Mouse (Mus musculus) sigmoid colon, adult 10 weeks (tissue): Measurements from ENCODE around the gene Aak1. TPM values are rescaled to one million over a fixed set of nuclear protein-coding genes. Genes with fewer than 3 reads are reported as not detected.

Experiments
- polyA plus RNA-seq: library from polyadenylated mRNA; stranded (reverse); fragments of 350-450 nt; fragmentation: Illumina TruSeq; extraction: RNeasy Lipid Tissue Mini Kit (QIAGEN cat#74804); gene quantifications from one replicate; pipeline ENCODE4 v1.2.3, GENCODE M21; 2014; ENCODE audit warnings: low read depth, low replicate concordance

Gene Aak1
- polyA plus RNA-seq: 15.0 TPM

DNA sequence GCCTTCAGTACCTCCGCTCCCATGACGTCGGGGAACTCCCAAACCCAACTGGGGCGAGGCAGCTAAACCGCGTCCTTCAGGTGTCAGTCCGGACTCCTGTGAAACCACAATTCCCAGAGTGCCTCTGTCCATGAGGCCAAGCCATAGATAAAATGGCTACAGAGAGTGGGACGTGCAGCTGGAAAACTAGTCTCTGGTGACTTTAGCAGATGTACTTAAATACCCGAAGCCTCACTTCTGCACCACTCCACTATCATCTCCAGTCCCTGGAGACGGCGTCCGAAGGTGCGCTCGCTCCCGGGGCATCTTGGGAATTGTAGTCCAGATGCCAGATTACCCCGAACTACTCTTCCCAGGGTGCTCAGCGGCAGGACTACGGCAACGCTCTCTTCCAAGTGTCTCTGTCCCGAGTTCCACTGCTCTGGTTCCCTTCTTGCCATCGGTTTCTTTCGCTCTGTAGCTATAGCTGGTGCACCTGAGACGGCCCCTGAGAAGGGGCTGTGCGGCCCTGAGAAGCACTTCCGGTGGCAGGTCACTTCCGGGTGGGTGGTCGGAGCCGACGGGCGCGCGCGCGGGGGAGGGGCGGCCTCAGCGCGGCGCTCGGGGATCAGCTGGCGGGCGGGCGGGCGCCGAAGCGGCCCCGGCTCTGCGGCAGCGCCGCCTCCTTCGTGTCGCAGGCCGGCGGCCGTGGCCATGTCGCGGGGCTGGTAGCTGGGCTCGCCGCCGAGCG lies at the start of gene Aak1:
TSS of gene Aak1 (plus strand) at position 603 of the 730 bp plus-strand sequence.

DNA sequence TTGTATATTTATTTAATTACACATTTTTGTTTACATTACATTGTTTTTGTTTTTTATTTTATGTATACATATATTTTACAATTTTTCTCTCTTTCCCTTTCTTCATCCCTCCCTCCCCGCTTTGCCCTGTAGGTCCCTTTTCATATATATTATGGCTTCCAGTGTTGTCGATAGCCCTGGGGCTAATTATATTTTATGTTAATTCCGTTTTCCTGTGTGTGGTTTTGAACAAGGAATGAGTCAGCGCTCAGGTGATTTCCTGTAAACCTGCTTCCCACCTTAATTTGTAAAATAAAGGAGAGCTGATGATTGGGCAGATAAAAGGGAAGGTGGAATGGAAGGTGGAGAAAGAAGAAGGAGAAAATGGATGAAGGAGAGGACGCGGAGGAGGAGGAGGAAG lies 159.6 kb downstream of the Aak1 start, which contains the start of gene Nfu1:
TSS of gene Nfu1 (plus strand) at position 350 of the 400 bp plus-strand sequence.

DNA sequence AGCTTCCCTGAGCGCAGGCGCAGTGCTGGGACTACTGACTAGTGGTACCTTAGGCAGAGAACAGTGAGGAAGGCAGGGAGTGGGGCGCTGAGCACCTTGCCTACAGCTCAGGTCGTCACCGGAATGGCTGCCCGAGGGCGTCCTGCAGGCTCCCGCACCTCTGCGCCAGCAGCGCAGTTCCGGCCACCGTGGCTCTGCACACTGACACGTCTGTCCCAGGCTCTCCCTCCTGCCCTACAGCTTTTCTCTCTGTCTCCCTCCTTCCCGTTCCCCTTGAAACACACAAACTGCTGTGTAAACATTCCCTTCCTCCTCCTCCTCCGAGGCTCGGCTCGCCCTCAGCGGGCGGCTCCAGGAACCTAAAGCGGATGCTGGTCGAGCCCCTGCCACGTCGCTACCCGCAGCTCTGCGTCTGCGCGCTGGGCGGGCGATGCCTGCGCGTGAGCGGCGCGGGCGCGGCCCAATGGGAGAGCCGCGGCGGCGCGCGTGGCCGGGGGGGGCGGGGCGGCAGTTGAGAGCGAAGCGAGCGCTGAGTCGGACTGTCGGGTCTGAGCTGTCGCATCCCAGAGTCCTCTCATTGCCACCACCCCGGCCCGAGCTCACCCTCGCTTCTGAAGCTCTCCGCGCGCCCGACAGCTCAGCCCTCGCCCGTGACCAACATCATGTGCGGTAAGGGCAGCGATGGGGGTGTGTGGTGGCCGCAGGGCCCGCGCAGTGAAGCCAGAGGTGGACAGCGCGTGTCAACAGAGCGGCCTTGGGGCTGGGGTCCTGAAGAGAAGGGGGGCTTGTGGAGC lies 193.2 kb downstream of the Aak1 start, which contains the start of gene Gfpt1:
TSS of gene Gfpt1 (plus strand) at position 510 of the 794 bp plus-strand sequence.

Other genes starting within 250 kb of the Aak1 start
- gene Asprv1, start 221.4 kb upstream of the Aak1 start, polyA plus RNA-seq: not detected
- gene Mxd1, start 180.4 kb upstream of the Aak1 start, polyA plus RNA-seq: 241 TPM
- 110 TPM for gene Snrnp27, start 165.0 kb upstream of the Aak1 start, polyA plus RNA-seq
- gene Gmcl1, start 116.1 kb upstream of the Aak1 start, polyA plus RNA-seq: 71.7 TPM
- gene Anxa4, start 55.9 kb upstream of the Aak1 start, polyA plus RNA-seq: 485 TPM
- 37.5 TPM for gene Nfu1, start 159.7 kb downstream of the Aak1 start, polyA plus RNA-seq
- 908 TPM for gene Gfpt1, start 193.3 kb downstream of the Aak1 start, polyA plus RNA-seq